Mouse (Mus musculus) liver, postnatal 0 days (tissue): ENCODE data around the gene Gm3194.
"Not testable (repeated sequence)": the region's sequence is repeated elsewhere in the genome, so short reads cannot be mapped to it uniquely, and the experiment has no call there.

Experiments used
- CTCF ChIP-seq: sonication (generic); IDR thresholded peaks from 2 replicates; pipeline ENCODE4 v1.5.1; 2016; ENCODE audit warnings: antibody characterized with exemption, low read depth
- EP300 ChIP-seq: IDR thresholded peaks from 2 replicates; pipeline ENCODE4 v1.6.1; 2016; ENCODE audit warnings: antibody characterized with exemption, low read depth, mild to moderate bottlenecking

- TF ChIP-seq CTCF, EP300: not testable (repeated sequence)
Observed at GRCm38 (mm10) chr14:5501374-5501773, 46.1 kb upstream of the Gm3194 start, which contains the start of gene Gm3488.
